Mouse (Mus musculus) Muller cell, postnatal 12 days (primary cell): ENCODE measurements around the gene Trpm5.

Experiments used
- DNase-seq: peaks from one replicate; pipeline ENCODE4 v3.0.0-alpha.2; 2015; ENCODE audit errors: inconsistent ontology term

Gene Trpm5

DNA sequence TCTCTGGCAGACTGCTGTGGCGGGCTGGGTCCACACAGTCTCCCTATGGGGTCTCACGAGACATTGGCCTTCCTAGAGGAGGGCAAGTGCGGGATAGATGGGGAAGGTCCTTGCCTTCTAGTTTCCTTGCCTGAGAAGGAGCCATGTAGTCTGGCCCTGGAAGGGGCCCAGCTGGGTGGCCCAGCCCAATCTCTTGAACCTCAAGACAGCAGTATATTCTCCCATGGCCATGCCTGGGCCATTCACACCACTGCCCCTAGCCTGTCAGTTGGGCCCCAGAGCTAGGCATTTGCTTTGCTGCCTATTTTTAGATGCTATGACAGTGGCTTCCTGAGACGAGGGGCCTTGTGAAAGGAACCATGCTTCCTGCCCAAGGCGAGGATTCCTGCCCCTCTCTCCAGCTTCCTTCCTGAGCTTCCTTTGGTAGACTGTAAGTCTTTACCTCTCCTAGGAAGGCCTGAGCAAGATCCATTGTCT lies 36.2 kb downstream of the Trpm5 start:
- DNase-seq, result no peak

DNA sequence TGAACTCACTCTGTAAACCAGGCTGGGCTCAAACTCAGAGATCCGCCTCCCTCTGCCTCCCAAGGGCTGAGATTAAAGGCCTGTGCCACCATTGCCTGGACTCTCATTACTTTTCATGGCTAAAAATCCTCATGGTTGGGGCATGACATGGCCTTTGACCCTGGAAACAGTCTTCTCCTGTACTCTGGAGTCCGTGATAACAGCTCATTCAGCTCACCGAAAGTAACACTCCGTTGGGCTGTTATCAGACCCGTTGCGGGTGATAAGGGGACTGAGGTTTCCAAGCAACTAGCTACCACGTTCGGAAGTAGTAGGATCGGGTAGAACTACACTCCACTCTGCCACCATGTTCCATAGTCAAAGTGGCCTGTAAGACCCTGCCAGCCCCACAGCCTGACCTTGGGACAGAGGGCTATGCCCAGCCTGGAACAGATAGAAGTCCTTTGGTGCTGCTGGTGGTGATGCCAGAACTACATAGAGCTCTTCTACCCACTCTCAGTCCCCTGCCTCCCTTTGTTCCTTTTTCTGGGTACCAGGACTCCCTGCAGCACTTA lies 36.7 kb downstream of the Trpm5 start:
- DNase-seq, result no peak

DNA sequence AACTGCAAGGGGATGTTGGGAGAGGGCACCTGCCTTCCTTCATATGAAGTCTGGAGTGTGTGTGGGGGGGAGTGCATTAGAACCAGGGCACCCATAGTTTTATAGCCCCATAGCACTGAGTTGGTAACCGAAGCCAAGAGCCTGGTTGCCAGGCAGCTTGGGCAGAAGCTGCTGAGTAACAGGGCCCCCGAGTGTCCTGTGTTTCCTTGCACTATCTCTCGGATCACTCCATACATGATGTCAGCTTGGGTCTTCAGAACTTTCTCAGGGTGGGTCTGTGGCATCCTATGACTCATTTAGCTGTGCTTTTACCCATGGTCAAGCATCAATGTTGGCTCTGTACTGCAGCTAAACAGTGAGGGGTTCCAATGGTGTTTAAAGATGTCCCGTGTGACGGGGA lies 37.4 kb downstream of the Trpm5 start:
- no peak for DNase-seq

DNA sequence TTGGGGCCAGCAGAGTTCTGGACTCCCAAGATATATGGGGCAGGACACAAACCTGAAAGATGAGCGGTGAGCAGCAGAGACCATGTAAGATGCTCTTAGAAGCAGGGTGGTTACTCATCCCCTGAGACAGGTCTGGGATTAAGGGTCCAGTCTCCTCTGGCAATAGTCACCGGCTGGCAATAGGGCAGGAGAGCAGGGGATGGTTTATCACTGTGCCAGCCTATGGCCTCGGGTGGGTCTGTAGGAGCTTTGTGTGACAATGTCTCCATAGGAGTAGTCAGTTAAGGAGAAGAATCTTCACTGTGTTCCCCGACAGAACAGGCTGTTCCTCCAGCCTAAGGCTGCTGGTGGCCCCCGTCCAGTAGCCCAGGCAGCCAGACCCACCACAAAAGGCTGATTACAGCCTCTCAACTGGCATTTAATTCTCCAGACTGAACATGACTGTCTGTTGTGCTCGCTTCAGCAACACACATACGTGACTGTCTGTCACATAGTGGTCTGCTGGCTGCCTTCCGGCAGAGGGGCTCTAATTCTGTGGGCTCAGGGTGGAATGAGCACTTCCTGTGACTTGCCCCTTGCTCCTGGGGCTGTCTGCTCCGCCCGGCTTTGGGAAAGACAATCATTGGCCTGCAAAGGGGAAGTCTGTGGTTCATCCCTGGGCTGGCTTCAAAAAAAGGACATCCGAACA lies 38.8 kb downstream of the Trpm5 start:
- DNase-seq, result peak; percentile 63

DNA sequence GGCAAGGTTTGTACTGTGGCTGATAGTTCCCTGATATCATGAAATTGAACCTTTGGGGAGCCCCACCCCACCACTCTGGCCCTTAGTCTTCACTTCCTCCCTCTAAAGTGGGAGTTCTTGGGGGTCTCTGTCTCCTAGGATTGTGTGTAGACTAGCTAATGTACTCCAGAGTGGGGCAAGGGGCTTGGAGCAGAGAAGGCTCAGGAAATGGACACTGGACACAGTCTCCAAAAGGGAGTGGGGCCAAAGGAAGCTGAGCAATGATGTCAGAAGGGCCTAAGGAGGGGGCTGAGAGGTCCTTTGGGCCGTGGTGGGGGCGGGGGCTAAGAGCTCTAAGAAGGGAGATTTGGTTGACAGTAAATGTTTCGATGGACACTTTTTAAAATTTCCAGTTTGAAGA lies 39.4 kb downstream of the Trpm5 start:
- no peak for DNase-seq

DNA sequence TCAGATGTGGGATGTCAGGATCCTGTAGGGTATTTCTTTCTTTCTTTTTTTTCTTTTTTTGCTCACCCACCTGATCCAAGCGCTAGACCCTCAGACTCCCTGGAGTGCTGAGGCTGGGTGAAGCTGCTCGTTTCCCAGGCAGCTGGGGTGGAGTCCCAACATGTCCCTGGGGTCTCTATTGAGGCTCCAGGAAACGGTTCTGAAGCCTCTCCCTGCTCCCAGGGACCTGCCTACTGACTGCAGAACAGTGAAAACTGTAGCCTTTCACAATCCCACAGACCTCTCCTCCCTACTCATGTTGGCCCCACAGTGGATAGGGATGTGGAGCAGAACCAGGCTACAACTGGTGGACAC lies 39.9 kb downstream of the Trpm5 start:
- no peak for DNase-seq

DNA sequence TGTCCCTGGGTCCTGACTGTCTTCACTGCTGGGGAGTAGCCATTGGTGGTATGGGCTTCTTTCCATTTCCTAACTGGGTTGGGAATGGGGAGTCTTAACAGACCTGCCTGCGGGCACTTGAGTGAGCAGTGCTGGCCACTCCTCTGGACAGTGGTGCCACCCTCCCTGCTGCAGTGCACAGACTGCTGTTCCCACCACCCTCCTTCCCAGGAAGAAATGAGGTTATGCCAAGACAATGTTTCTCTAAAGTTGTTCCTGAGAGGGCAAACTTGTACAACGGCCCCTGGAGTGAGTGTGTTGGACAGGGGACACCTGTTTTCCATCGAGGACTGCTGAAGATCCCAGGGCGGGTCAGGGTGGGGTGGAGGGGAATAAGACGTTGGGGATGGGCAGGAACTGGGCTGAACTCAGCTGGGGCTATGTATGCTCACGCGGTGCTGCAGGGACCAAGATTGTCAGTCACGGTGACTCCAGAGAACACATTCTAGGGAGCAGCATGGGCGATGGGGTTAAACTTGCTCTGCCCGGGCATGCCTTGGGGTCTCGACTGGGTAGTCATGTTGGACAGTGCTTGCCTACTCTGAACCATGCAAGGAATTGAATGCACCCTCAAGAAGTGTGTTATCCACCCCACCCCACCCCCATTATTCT lies 40.4 kb downstream of the Trpm5 start:
- DNase-seq, result no peak

DNA sequence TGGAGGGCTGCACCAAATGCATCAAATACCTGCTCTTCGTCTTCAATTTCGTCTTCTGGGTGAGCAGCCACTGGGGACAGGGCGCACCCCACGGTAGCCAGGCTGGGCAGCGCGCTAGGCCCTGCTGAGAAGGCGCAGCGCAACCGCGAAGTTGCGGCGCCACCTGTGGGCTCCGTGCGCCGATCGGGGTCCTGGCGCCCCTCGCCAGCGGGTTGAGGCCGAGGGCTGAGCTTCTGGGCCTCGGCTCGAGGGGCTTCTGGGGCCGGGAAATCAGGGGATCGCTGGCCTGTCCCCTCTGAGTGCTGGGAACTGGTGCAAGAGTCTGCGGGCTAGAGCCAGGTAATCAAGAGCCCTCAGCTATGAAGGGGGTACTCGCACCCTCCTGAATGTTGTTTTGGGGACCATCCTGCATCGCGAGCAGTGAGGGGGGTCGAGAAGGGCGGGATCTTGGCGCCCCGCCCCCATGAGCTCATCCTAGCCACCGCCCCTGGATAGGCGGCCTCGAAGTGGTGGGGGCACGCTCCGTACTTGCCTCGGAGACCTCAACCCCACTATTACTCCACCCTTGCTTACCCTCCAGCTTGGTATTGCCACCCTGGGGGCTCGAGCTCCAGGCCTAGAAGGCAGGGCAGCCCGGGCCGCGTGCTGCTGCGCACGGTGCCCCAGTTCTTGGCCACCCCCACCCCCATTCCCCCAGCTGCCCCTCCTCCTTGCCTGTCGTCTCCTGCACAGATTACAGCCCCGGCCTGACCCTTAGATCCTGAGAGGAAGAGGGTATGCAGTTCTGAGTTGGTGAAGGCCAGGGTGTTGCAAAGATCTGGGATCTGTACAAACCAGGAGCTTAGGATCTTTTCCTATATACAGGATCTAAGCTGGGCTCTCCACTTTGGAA lies 41.2 kb downstream of the Trpm5 start:
- DNase-seq, result peak; percentile 79

DNA sequence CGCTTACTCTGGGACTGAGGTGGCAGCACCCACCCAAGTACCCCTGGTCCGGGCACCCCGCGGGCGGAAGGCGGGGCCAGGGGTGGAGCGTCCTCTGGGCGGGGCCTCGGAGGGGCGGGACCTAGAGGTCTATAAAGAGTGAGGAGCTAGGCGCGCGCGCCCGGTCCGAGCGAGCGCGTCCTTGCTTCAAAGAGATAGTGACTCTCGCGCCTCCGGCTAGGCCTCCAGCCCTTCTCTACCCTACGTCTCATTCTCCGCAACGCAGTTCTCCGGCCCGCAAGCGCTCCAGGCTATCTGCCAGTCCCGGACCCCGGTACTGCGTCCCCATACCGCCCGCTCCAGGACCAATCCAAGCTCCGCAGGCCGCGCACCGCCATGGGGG lies 41.8 kb downstream of the Trpm5 start, which contains the start of gene Cd81:
Cd81 (plus strand) TSS at position 114 of the 382 bp plus-strand sequence.
- peak; percentile 90 for DNase-seq

DNA sequence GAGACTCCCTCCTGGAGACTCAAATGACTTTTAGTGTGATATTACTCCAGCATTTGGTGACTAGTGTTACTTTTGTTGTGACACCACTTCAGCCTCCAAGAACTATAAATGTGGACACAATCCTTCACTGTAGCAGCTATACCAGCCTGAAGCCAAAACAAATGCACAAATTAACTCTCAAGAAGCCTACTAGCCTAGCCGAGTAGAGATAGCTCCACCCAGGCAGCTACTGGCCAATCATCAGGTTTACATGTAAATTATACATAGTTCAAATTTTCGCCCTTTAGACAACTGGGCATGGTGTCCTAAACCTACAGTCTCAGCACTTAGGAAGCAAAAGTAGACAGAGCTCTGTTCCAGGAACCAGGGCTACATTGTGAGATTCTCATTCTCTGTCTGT lies 43.1 kb downstream of the Trpm5 start:
- no peak for DNase-seq

DNA sequence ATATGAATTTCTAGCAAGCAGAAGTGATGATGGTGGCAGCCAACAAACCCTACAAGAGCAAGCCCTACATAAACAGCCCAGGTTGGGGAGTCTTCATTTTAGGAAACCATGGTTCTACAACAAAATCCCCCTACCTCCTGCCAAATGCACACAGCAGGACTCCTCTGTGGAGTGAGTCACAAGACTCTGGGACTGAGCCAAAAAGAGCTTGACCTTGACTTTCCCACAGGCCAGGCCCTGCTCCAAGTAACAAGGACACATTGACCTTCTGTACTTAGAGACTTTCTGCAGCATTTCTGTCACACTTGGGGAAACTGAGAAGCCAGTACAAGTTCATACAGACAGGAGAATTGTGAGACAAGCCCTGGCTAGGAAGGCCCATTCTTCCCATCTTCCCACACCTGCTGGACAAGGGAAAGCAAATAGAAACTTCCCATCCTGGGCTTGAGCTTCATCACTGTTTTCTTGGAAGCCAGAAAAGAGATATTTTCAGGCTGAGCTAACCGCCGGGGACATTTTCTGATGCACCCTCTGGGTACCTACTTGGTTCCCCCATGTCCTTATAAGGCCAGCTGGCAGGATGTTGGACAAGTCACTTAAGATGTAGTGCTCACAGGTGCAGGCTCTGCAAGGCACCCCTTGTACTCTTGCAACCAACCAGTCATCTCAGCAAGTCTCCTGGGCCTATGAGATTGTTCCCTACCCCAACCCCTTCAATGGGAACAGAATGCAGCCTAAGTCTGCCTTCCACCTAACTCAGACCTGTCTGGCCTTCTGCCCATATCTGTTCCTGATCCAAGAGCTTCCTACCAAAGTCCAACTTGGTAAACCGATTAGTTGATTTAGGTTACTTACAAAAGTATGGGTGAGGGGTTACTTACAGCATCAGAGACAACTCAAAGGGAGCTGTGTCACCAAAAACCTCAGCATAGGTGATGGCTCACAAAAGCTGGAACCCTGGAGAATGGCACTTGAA lies 44.3 kb downstream of the Trpm5 start:
- no peak for DNase-seq

DNA sequence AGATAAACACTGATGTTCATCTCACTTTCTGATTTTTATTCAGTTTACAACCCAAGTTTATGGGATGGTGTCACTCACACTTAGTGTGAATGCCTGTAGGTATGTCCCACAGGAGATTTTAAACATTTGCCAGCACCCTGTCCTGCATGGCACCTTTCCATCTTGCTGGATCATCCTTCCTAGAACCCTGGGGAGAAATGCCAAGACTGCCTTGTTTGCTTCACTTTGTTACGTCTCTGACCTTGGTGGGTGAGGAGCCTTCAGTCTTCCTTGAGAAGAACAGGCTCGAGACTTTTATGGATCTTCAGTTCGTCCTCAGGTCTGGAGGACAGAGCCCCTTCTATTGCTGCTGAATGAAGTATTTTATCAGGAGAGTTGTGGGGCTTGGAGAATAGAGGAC lies 45.1 kb downstream of the Trpm5 start:
- no peak for DNase-seq

DNA sequence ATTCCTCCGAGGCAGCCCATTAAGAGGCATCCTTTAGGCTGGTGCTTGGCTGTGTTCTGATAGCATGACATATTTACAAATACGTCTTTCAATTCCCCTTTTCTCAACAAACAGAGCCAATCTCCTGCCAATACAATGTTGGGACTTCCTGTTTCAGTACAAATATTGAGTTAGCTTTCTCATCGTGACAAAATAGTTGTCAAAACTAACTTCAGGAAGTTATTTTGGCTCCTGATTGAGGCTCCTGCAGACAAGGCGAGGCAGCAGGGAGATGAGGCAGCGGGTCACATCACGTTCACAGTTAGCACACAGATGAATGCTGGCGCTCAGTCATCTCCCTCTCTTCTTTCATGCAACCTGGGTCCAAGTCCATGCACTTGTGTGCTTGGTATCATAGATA lies 48.1 kb downstream of the Trpm5 start:
- no peak for DNase-seq

DNA sequence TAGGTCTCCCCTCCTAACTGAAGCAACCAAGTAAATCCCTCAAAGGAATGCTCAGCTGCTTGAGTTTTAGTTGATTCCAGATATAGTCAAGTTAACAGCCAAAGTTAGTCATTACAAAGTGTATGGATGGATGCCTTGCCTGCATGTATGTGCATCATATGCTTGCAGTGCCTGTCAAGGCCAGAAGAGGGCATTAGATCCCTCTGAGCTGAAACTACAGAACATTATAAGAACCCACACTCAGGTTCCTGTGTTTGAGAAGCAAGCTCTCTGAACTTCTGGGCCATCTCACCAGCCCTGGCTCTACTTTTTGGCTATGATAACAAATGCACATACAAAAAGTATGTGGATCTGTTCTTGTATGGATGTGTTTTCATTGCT lies 49.6 kb downstream of the Trpm5 start:
- DNase-seq, result no peak

DNA sequence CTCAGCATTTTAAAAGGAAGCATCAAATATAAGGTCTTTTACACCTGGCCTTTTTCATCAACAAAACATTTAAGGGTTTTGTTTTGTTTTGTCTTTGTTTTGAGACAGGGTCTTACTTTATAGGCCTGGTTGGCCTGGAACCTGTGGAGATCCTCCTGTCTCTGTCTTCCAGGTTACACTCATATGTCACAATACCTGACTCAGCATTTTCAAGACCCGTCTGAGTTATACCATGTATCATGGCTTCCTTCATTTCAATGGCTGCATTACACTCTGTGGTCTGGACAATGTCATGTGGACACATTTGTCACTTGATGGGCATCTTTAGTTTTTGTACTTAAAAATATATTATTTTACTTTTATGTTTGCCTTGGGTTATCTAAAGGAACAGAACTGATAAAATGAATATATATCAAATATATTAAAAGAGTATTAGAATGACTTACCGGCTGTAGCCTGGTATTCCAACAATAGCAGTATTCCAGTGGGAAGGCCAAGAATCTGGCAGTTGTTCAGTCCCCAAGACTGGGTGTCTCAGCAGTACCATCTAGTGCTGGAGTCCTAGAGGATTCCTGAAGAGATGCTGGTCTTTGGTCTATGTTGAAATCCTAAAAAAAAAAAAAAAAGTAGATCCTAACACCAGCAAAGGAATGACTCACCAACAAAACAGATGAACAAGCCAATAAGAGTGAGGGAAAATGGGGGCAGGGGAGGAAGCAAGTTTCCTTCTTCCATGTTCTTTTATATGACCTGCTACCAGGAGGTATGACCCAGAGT lies 50.2 kb downstream of the Trpm5 start:
- no peak for DNase-seq

DNA sequence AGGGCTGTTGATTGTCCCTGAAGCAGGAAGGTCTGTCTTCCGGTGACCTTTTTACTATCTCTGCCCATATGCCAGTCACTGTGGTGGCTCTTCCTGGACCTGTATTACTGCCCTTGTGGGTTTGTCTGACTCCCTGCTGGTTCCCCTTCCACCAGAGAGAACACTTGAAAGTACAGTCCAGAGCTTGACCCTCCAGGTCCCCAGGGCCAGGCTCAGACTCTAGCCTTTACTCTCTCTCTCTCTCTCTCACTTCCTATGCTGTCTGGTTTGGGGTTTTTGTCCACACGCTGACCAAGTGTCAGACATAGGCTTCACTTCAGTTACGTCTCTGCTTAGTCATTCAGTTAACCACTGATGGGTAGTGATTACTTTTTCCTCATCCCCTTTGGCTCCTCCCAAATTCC lies 51.5 kb downstream of the Trpm5 start:
- DNase-seq, result no peak

DNA sequence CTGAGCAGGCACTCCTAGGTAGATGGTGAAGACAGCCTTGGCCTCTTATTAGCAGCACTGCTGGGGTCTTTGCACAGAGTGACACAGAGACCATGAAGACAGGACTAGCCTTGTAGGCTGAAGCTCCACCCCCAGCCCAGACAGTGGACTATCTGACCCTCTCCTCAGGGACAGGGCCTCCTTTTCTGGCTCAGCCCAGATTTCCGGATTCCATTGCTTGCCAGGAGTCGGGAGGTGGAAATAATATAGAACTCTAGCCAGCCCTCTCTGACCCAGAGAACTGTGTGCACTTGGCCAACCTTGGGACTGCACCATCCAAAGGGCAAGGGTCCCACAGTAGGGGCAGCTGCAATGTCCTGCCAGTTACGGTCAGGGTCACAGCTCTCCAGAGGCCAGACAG lies 52.4 kb downstream of the Trpm5 start:
- DNase-seq, result peak; percentile 65

DNA sequence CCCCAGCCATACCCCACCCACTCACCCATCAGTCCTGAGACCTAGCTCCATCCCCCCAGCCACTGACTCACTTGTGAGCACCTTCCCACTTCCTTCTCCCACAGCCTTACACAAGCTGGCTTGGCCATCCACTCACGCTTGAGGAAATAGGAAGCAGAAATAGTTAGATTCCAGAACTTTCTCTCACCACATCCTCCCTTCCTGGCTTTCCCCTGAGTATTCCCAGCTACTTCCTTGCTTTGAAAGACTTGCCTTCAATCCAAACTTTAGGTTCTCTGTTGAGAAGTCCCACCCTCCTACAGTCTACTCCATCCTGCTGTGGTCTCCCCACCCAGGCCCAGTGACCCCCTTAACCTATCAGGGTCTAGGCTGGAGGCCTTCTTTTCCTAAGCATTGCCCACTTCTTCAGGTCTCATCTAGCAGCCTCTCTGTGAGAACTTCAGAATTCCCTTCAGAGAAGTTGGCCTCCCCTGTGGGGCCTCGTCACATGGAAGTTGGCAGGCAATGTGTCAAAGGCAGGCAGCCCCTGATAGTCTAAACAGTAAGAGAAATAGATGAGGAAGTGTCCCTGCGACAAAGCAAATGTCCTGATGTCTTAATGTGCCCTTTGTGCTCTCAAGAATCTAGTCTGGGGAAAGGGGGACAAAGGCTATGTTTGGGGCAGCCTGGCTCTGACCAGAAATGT lies 53.2 kb downstream of the Trpm5 start:
- no peak for DNase-seq

DNA sequence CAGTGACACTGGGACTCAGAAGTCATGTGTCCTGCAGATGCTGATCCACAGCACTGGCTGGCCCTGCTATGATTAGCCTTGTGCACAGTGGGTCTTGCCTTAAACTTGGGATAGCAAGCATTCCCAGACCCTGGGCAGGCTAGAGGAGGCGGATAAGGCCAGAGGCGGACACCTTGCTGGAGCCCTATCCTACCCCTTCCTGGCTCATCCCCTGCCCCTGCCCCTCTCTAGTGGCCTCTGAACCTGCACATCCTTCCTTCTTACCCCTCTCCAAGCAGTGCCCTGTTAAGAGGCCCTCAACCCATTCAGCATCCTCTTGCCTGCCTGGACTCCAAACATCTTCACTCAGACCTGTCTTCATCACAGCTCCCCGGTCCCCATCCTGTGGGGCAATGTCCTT lies 53.9 kb downstream of the Trpm5 start:
- no peak for DNase-seq
